Mouse (Mus musculus): ENCODE results near the gene Qprt.

Gene Qprt

DNA sequence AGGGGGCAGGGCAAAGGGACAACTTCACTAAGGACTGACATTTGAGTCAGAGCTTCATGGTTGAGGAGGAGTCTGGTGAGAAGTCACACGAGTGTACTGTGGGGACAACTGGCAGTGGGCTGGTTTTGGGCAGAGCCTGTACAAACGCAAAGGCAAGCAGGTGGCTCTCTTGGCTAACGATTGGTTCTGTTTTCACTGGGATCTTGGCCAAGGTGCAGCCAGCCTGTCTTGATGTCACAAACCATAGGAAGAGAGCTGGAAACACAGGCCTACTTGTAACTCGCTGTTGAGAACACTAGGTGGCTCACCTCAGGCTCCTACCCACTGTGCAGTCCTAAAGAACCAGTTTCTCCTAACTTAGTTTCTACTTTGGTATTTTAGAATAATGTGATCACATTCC, 7.6 kb upstream of the Qprt start:
- DNase-seq = peak; percentile 54 to 68

DNA sequence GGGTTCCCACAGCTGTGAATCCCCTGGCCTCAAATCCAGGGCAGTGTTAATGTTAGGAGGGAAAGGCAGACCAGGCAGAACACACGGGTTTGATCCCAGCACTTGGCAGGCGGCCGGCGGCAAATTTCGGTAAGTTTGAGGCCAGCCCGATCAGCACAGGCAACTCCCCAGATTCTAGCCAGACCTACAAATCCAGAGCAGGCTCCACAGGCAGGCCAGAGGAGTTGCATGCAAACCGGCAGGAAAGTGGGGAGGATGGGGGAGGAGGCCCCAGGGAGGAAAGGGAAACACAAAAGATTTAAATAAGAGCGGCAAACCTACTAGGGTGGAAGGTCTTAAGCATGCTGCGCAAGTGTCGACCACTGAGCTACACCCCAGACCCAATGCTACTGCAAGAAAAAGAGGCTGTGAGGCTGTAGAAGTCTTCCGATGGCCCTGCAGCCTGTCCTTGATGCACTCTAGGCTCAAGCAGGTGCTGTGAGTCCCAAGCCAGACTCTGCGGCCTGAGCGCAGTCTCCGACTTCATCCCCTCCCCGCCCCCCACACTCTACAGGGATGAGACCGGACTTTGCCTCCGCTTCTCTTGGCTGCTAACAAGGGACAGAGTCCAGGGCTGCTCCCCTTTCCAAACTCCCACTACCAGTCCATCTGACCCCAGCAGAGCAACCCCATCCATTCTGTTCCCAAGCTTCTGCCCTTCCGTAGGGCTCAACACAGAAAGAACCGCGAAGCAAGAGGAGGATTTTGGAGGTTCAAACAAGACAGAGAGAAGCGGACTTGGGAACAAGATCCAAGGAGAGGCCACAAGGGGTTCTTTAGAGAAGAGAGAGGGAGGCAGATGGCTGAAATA, 740 bp downstream of the Qprt start:
- no peak for DNase-seq

DNA sequence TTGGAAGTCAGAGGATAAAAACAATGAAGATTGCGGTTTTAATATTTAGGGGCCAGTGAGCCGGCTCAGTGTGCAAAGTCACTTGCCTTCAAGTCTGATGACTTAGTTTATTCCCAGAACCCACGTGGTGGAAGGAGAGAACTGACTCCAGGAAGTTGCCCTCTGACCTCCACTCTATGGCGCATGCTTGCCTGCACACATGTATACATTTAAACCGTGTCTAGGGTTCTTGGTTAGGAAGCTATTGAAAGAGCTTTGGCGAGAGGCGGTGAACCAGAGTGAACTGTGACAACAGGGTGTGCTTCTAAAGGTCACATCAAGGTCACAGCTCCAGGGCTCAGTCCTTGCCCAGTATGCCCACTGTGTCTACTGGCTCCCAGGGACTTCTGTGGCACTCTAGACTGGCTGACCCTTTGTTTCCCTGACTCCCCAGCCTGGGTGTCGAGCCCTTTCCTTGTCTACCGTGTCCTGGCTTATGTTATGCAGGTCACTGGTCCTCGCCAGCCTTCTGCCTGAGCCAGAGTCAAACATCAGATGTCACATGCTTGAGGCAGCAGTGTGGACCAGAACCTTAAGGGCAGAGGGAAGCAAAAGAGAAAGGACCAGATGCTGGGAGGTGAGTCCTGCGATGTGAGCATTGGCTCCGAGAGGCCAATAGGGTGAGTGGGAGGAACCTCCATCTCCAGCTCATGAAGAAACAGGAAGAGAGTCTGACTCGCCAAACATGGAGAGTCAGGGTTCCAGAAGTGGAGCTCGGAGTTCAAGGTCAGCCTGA, 3.2 kb downstream of the Qprt start:
- DNase-seq = no peak

DNA sequence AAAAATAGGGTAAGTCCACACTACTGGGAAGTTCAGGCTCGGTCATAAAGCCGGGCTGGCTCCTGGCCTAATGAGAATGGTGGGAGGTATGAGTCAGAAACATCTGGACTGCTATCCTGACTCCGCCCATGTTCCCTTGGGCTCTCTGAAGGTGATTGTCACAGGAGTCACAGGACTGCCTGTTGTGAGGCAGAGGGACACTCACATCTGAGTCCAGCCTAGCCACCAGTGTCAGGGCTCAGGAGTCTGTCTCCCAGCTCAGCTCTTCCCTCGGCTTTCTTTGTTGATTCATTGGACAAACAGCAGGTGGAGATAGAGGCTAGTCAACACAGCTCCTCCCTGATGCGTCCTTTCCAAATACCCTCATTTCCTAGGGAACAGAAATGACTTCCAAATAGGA, 4.1 kb downstream of the Qprt start:
- DNase-seq = no peak

DNA sequence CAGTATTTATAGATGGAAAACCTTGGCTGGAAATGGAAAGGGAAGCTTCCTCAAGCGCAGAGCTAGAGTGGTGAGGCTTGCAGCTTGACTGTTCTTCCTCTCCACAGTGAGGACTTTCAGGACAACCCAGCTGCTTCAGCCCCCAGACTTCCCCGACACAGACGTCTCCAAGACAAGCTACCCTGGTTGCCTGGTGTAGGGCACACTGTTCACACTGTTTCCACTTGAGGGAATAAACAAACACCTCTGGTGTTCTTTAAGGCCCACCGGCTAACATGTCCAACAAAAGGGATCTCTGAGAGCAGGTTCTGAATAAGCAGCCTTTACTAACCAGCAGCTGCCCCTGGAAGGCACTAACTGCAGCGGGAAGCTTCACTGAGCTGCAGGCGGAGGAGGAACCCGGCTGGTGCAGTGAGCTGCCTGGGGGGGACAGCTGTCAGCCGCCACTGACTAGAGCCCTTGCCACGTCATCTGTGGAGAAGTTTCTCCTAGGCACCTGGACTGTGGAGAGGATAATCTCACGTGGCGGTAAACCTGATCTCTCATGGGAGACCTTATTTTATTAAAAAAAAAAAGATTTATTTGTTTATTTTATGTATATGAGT, 5.6 kb downstream of the Qprt start:
- no peak for DNase-seq

DNA sequence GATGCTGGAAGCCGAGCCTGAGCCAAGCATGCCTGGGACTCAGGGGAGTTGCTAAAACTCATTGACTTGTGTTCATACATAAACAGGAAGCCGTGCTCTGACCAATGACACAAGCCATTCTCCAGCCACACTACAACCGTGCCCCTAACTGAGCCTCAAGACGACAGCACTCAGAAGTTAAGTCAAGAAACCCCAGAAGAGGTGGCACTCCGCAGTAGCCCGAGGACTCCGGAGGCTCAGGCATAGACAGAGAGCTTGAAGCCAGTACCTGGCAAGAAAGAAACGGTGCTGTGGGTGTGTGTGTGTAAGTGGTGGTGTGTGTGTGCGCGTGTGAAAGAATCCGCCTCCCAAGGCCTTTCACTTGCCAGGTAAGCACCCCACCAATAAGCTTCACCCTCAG, 7.1 kb downstream of the Qprt start:
- DNase-seq = no peak

DNA sequence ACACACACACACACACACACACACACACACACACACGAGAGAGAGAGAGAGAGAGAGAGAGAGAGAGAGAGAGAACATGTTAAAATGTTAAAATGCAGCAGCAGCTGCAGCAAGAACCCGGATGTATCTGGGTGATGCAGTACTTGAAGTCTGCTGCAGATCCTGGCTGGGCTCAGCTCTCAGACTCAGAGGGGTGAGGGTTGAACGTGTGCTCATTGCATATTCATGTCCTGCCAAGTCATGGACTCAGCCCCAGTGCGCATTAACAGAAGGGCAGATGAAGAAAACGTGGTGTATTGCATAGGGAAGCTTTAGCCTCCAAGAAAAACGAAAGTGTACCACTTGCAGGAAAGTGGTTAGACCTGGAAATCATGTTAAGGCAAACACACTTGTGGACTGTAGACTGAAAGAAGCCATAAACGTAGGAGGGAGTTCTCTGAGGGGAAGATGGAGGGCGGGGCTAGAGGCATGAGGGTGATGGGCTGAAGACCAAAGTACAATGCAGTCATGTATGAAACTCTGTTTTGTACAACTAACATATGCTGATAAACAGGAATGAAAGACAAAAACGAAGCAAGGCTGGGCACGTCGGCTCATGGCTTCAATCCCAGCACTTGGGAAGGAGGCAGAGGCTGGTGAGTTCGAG, 8.3 kb downstream of the Qprt start:
- no peak for DNase-seq

DNA sequence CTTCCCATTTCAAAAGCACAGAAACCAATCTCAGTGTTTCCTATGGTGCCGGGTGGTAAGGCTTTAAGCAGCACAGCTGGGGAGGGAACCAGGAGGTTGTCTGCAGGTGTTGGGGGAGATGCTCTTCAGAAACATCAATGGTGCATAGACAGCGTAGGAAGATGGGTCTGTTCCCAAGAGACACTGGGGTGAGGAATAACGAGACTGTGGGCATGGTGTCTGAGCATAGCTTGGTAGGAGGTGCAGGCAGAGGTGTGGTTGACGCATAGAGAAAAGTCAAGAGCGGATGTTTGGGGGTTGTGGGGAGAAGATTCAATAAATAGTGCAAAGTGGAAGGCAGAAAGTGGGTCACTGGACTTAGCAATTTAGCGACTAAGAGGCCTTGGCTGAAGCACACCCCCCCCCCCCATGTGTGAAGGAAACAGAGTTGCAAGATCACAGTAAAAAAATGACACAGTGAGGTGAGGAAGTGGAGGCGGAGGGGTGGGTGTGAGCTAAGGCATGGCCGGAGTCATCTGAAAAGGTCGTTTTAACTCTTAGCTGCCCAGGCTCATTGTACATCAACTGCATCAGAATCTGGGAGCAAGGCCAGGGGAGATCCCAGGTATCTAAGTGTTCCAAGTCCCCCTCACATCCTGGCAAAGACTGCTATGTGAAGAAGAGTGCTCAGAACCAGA, 9.0 kb downstream of the Qprt start:
- DNase-seq = no peak

DNA sequence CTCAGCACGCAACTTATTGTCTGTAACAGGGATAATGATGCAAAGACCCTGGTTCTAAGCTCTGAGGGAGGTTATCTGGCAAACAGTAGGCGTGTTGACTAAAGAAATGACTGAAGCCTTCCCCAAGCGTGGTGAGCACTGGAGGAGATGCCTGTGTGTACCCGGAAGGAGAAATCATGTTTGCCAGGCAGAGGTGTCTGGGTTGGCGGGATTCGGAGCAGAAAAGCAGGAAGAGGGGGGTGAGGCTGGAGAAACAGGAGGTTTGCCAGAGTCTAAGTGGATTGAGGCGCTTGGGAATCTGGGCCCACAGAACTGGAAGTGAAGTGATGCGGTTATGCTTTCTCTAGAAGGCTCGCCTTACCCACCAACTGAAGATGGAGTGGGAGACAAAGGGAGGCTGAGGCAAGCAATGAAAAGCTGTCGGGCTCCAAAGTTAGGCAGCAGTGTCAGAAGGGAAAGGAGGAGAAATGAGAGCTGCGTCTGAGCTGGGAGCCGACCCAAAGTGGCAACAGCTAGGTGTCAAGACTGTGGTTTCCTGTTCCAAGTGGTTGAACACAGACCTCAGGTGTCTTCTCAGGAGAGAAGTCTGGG, 9.7 kb downstream of the Qprt start:
- DNase-seq = no peak

DNA sequence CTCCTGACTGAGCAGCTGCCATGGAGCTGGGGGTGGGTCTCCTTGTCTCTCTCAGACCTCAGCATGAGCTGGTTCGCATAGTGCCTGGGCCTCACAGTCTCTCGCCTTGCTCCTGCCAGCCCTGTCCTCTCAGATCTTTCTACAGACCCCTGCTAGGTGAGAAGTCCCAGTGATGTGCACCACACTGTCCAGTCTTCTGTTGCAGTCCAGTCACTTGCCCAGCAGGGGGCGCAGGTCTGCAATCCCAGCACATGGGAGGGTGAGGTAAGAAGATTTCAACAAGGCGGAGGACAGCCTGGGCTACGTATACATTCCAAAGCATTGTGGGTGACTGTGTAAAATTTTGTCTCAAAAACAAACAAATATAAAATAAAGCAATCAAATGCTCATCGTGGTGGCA, 10.6 kb downstream of the Qprt start:
- peak; percentile 50 to 75 for DNase-seq

DNA sequence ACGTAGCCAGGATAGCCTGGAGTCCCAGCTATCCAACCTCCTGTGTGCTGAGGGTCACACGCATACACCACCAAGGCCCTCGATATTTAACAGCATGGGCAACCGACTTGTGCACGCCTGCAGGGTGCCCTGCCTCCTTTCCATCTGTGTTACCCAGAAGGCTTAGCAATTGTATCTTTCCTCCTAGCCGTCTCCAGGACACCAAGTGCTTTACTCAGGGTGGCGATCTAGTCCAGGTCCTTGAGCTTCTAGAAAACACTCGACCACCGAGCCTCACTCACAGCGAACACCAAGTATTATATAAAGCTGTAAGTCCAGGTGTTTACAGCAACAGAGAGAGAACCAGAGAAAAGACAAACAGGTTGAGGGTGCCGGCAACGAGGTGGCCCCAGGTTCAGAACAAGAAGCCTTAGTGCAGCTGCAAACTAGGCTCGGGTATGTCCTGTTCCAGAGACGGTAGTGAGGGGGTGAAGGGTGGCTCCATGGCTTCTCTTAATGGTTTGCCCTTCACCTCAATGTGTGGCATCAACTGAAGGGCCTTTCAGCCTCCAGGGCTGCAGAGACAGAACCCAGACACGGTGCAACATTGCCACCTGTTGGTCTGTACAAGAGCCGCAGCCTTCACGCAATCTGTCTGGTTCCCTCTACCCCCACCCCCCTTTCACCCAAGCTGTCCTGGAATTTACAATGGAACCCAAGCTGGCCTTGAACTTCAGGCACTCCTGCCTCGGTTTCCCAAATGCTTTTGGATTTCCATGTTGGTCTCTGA, 11.6 kb downstream of the Qprt start:
- DNase-seq = peak; percentile 86 to 92

DNA sequence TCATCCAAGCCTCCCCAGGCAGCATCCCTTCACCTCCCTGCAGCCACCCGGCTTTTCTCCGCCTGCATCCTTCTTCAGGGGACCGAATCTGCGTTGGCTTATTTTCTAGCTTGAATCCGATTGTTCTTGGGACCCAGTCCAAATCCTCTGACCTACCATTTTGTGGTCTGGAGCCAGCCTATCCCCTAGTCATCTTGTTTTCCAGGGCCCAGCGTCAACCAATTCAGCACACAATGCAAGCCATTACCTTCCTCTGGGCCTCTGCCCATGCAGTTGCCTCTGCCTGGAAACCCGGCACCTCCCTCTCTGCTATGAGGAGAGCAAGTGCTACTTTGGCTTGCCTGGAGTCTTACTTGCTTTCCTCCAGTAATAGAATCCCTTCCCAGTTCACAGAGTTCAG, 16.5 kb downstream of the Qprt start:
- no peak for DNase-seq

DNA sequence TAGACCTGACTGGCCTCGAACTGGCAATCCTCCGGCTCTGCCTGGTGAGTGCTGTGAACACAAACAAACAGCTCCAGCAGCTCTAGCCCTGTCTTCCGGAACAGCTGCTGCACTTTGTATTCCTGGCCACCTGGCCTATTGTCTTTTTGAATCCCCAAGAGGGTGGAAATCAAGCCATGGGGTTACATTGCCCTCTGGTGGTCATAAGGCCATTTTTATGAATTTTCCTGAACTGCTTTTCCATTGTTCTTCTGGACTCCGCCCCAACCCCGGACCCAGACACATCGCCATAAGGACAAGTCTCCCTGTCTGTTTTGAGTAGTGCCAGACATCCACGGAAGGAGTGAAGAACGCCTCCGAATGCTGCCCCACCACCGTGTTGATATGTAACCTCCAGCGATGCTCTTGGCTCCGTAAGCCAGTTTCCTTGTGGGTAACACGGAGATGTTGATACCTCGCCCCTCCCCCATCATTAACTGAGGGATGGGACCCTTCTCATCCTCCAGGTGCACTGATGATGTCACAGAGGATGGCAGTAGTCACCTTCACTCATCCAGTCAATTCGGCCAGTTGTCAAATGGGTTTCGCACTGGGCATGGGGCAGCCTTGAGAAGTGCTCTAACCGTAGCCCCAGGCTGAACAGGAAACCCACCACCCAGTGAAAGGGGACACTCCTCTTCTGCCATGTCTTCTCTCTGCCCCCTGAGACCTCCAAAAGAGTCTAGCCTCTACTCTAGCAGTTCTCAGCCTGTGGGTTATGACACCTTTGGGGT, 17.3 kb downstream of the Qprt start:
- DNase-seq = peak; percentile 83 to 89

DNA sequence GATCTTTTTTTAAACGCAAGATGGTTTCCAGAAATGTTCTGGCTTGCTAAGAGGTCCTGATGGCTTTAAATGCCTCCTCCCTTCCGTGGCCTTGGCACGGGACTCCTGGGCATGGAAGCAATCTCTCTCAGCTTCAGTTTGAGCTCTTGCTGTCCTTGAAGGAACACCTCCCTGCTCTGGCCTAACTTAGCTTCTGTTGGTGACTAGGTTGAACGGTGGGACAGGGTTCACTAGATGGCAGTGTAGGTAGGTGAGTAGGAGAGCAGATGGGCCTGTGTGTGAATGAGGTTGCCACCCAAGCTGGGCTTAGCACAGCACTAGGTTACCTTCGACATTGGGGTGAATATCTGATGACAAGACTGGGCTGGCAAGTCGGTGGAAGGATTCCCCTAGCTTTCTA, 18.1 kb downstream of the Qprt start:
- DNase-seq = no peak

DNA sequence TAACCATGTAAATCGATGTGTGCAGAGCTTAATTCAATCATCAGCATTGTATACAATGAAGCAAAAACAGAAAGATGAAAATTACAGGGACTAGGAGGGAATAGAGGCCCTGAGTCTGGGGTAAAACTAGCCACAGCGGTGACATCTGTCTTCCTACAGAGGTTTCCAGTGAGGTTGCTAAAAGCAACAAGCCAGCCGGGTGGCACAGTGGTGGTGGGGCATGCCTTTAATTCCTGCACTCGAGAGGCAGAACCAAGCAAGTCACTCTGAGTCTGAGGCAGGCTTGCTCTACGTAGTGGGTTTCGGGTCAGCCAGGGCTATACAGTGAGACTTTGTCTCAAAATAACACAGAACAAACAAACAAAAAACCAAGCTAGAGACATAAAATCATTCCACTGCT, 19.9 kb downstream of the Qprt start:
- DNase-seq = no peak

DNA sequence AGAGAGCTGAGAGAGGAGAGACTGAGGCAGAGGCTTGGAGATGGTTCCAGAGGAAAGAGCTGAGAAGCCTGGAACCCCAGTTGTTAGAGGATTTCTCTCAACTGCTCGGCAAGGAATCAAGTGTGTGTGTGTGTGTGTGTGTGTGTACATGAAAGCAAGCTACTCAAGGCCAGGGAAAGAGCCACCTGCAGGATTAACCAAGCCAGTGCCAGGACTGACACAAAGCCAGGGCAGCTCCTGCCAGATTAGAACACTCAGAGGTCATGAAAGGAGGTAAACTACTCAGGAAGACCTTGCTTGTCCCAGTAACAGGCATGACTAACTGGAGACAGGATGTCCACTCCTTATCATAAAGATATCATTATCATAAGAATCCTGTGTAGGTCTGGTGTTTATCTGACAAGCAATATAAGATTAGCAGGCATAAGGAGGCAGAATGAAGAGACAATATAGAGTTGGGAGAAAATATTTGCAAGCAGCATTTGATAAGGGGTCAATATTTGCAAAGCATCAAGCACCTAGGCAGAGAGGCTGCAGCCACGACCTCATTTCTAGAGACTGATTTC, 20.5 kb downstream of the Qprt start:
- no peak for DNase-seq

DNA sequence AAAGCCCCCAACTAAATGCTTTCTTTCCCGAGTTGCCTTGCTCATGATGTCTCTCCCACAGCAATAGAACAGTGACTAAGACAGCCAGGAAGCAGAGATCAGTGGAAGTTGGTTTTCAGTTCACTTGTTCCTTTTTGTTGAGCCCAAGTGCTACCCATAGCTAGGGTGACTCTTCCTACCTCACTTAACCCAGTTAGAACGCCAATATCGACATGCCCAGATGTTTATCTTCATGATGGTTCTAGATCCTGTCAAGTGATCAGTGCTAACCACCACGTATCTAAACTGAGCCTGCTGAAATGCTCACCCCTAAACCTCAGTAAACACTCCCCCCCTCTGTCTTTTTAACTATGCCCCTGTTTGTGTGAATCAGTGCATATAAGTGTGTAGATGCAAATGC, 22.5 kb downstream of the Qprt start:
- DNase-seq = no peak

DNA sequence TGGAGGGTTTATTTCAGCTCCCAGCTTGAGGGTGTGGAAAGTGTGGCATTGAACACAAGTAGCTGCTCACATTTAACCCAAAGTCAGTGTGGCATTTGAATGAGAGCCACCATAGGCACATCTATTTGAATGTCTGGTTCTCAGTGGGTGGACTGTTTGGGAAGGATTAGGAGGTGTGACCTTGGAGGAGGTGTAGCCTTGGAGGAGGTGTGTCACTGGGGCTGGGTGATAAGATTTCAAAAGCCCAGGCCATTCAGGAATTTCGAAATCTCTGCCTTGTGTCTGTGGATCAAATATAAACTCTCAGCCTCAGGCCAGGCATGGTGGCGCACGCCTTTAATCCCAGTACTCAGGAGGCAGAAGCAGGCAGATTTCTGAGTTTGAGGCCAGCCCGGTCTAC, 23.1 kb downstream of the Qprt start:
- no peak for DNase-seq

DNA sequence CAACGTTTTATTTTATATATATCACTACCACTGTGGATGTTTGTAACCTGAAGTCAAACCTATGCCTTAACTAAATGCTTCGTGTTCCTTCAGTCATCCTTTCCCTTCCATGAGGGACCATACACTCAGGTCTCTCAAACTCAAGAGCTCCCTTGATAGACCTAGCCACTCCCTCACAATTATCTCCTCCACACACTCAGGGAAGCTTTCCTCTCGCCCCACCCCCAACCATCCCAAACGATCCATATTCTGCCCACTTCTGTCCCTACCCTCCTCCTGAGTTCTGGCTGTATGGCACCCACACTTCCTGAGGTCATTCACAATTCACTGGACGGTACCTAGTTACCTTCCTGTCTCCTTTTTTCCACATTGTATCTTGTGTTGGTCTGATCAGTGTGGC, 23.5 kb downstream of the Qprt start:
- no peak for DNase-seq

DNA sequence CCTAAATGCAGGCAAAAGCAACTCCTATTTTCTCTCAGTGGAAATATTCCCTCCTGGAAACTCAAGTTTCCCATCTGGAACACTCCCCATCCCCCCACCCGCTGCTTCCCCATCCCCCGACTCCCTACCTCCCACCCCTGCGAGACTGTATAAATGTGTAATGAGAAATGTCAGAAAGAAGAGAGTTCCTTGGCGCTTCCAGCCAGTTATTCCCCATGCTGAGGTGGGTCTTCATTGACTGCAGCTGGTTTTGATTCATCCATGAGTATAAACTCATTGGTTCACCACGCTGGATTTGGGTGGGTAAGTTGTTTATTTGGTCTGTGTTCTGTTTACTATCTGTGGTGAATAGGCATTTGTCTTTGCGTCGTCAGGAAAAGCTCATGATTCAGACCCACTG, 25.6 kb downstream of the Qprt start:
- no peak for DNase-seq
